Mouse (Mus musculus) ES-E14 (cell line): Measurements from ENCODE around the gene Erg. TPM values are rescaled to one million over a fixed set of nuclear protein-coding genes. Genes with fewer than 3 reads are reported as not detected.

Experiments used
- DNase-seq: peaks from one replicate; pipeline ENCODE4 v3.0.0-alpha.2; 2013; ENCODE audit warnings: low read depth, low spot score
- H3K27ac ChIP-seq: 2 replicates; pipeline ENCODE4 v1.5.1; 2012; ENCODE audit warnings: low read depth, mild to moderate bottlenecking, low read length, moderate library complexity, mixed read lengths; ENCODE audit not compliant: poor library complexity, insufficient read depth, severe bottlenecking
- H3K36me3 ChIP-seq: 2 replicates; pipeline ENCODE4 v1.6.1; 2012; ENCODE audit warnings: mild to moderate bottlenecking, low read length, moderate library complexity, mixed read lengths; ENCODE audit not compliant: control insufficient read depth, poor library complexity, insufficient read depth, severe bottlenecking
- H3K4me1 ChIP-seq, 2 experiments: fragments of 150-350 bp in 1 of 2; sonication (generic) in 1 of 2; 2 replicates each; pipeline ENCODE4 v1.6.1; 2012; ENCODE audit warnings: low read length in 2 of 2, mild to moderate bottlenecking in 1 of 2, mixed read lengths in 1 of 2; ENCODE audit not compliant: control insufficient read depth in 2 of 2, insufficient read depth in 2 of 2, poor library complexity in 1 of 2
- H3K4me3 ChIP-seq, 2 experiments: fragments of 150-350 bp in 1 of 2; sonication (generic) in 1 of 2; 2 replicates each; pipeline ENCODE4 v1.5.1; 2012; ENCODE audit warnings: low read length in 2 of 2, low read depth in 1 of 2, mild to moderate bottlenecking in 1 of 2, mixed read lengths in 1 of 2; ENCODE audit not compliant: insufficient read depth in 1 of 2, poor library complexity in 1 of 2, severe bottlenecking in 1 of 2
- H3K9ac ChIP-seq: 2 replicates; pipeline ENCODE4 v1.6.1; 2012; ENCODE audit warnings: low read depth, mild to moderate bottlenecking, low read length, mixed read lengths; ENCODE audit not compliant: poor library complexity, insufficient read depth, severe bottlenecking
- H3K9me3 ChIP-seq: fragments of 150-350 bp; sonication (generic); 2 replicates; pipeline ENCODE4 v1.6.1; 2012; ENCODE audit warnings: low read depth, mild to moderate bottlenecking, low read length; ENCODE audit not compliant: control insufficient read depth, insufficient read depth
- CHD2 ChIP-seq: IDR thresholded peaks from 2 replicates; pipeline ENCODE4 v1.6.1; 2014; ENCODE audit warnings: mild to moderate bottlenecking, low read depth, low read length, inconsistent platforms
- HCFC1 ChIP-seq: IDR thresholded peaks from 2 replicates; pipeline ENCODE4 v1.6.1; 2012; ENCODE audit warnings: low read length, inconsistent platforms, borderline replicate concordance; ENCODE audit not compliant: insufficient read depth
- MAFK ChIP-seq: IDR thresholded peaks from 2 replicates; pipeline ENCODE4 v1.6.1; 2014; ENCODE audit warnings: mild to moderate bottlenecking, low read depth, low read length, inconsistent platforms; ENCODE audit not compliant: insufficient read depth
- ZC3H11A ChIP-seq: IDR thresholded peaks from 2 replicates; pipeline ENCODE4 v1.6.1; 2012; ENCODE audit warnings: low read depth, mild to moderate bottlenecking, inconsistent platforms, low read length, borderline replicate concordance
- ZNF384 ChIP-seq: IDR thresholded peaks from 2 replicates; pipeline ENCODE4 v1.6.1; 2012; ENCODE audit warnings: low read depth, low read length, inconsistent platforms
- in situ Hi-C, 2 experiments: fragments of 600-800 bp; cut with MboI; formaldehyde crosslinking; loops; one replicate each; pipeline ENCODE4 v1.15.1; 2025; ENCODE audit warnings: low sequenced_read_pairs in 2 of 2, inconsistent platforms in 1 of 2; ENCODE audit not compliant: unreplicated experiment in 2 of 2
- total RNA-seq: library from RNA; depleted of rRNA; stranded (reverse); fragments of 300-350 nt; gene quantifications from 2 replicates; pipeline ENCODE4 v1.2.3, GENCODE M21; 2012; rRNA removed

Erg gene
- total RNA-seq, 1 experiment, result 0.18 TPM

GRCm38 (mm10) chr16:95321945-95322625 lies 264.3 kb downstream of the Erg start:
- H3K9ac ChIP-seq, result no peak overlapping the region
- in situ Hi-C loops, result no loop called here
- TF ChIP-seq ZNF384, result no peak
- no peak for TF ChIP-seq CHD2
- no peak for TF ChIP-seq HCFC1
- TF ChIP-seq MAFK, result no peak
- no peak for TF ChIP-seq ZC3H11A
- DNase-seq, result no peak
- no peak overlapping the region for H3K27ac ChIP-seq
- H3K36me3 ChIP-seq, result no peaks in the 10 kb centered on the region
- H3K4me1 ChIP-seq, result no peaks in the 10 kb centered on the region
- H3K4me3 ChIP-seq, result no peak overlapping the region
- no peaks in the 10 kb centered on the region for H3K9me3 ChIP-seq

Other genes starting within 250 kb of the Erg start
- gene Ets2, start 115.5 kb upstream of the Erg start, total RNA-seq, result 12.8 and 16.2 TPM in 2 replicates